Mouse (Mus musculus): ENCODE results near the gene Nfe2.
A peak's percentile ranks its signal among the peaks of the same experiment; 100 is the strongest.

Nfe2 gene

DNA sequence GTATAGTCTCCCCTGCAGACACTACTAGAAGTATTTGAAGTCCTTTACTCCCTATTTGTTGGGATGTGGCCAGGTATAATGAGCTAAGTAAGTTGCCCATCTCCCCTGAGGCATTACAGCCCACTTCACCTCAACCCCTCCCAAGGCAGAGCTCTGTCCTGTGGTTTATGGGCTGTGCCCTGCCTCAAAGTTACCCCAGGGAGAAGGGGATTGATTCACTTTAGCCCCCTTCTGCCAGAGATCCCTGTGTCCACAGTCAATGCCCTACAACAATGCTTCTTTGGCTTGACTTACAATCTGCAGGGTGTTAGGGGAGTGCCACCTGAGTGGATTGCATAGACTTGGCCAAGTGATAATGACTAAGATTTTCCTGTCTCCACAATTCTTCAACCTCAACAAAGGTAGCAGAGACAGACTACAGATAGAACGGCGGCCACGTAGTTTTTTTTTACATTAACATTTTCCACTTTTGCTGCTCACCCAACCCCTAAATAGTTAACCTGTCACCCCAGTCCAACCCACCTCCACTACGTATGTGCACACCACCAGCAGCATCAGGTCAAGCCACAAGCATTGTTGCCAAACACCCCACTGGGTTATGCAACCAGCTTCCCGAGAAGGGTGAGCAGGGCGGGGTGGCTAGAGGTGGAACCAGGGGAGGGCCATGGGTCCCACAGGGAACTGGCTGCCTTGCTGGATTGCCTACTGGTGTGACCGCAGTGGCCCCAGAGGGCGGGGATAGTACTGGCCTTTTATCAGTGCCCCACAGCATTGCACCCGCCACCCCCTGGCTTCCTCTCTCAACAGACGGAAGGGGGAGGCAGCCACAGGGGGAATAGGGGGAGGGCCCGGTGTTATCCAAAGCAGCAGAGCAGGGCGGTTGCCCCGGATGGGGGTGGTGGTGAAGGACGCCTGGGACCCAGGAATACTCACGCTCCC, at the start of gene Nfe2:
Gene Nfe2, minus strand, starts transcription at position 614 of the 939 bp plus-strand sequence.
- DNase-seq (ENCODE audit: low spot score) = no peak

DNA sequence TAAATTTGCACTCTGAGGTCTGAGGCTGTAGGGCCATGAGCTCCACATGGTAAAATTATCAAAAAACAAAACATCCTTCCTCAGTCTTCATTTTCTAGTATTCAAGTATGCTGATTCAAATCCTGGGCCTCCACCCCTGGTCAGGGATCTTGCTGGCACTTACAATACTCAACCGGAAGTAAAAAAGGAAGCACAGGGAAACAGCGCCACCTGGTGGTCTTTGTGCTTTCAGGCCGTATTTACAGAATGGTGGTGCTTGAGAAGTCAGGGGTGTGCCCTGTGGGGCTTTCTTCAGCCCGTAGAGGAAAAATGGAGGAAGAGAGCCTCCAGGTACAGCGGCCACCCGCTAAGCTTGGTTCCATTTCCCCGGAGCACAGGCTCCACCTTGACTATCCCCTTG, 48.9 kb upstream of the Nfe2 start:
- peak; percentile 81 for DNase-seq (ENCODE audit: low spot score)

DNA sequence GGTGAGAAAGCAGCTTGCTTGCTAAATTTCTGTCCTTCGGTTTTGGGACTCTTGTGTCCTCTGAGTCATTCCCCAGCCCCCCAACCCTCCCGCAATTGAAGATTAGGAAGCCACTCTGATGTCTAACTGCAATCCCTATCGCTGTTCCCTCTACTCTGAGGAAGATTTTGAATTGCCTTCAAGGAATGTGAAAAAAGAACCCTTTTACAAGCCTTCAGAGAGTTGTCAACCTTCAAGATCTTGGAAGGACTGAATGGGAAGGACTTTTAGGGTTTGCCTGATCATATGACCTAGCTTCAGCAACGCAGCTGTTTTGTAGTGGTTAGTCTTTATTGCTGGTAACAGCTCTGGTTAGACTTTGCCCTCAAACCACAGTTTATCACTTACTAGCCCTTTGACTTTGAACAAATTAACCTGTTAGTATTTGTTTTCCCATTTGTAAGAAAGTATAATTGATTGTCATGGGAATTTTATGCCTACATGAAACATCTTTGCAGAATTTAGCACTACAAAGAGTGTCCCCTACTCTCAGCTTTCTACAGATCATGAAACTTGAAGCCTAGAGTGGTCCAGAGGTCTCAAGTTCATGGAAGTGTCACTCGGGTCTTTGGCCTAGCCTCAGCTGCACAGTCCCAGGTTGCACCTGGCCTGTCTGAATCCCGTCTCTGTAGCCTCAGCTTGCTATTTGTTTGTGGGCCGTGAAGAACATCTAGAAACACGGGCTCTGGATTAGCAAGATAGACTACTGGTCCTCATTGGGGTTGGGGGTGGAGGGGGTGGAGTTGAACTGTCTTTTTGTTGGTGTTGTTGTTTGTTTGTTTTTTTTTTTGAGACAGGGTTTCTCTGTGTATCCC, 47.8 kb upstream of the Nfe2 start:
- no peak for DNase-seq (ENCODE audit: low spot score)

DNA sequence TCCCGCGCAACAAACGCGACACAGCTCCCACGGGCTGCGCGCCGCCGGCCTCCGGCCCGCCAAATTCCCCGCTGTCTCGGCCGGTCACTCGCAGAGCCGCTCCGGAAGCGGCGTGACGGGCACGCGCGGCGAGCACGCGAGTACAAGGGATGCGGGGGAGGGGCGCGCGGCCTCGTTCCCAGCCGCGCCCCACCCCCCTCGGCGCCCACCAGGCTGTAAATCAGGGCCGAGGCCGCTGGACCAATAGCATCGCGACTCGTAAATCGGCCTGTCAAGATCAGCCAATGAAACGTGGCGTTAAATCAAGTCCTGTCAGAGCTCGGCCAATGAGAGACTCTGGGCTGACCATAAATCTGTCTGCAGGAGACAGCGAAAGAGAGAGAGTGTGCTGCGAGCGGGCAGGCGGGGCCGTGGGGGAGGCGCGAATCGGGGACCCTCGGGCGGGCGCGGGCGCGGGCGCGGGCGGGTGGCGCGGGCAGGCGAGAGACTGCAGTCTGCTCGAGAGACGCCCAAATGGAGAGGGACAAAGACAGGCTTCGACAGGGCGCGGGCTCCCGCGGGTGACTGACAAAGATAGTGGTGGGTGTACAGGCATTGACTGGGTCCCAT, 47.0 kb upstream of the Nfe2 start:
- DNase-seq (ENCODE audit: low spot score) = peak; percentile 94

DNA sequence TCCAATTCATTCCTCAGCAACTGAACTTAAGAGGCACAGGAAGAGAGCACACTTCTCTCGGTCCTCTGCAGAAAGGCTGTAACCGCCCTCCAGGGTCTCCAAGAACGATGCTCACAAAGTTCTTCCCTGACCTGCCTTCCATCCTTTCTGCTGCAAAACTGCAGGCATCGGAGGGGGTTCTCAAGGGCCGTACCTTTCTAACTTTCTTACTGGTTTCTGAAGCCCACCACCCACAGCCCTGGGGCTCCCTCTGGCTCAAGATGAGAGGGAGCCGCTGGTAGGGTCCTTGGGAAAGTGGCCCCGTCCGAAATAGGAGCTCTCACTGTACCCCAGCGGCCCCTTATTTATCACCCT, 46.4 kb upstream of the Nfe2 start:
- DNase-seq (ENCODE audit: low spot score) = no peak

DNA sequence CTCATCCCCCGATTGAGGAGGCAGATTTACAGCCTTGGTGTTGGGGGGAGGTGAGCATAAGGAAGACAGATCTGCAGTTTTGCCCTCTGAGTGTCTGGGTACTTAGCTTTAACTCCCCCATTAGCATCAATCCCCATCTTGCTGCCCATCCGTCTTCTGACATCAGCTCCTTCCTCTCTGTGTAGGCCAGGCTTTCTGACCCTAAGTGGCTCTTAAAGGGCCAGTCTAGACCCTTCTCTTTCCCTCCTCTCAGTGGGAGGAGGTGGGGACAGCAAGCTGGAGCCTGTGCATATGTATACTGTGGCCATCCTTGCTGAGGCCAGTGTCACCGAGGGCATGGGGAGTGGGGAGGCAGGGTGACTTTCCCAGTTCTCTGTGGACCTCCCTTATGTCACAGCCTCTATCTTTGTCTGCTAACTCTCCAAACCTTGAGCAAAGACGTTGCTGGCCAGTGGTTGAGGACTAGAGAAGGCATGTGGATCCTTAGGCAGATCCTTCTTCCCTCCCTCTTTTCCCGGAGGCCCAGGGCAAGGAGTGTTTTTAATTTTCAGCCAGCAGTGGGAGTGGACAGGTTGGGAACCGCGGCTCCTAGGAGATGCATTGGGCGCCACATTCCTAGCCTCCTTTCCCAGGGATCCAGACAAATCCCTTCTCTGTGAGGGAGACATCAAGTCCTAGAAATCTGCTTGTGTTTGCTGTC, 45.9 kb upstream of the Nfe2 start:
- DNase-seq (ENCODE audit: low spot score) = no peak

DNA sequence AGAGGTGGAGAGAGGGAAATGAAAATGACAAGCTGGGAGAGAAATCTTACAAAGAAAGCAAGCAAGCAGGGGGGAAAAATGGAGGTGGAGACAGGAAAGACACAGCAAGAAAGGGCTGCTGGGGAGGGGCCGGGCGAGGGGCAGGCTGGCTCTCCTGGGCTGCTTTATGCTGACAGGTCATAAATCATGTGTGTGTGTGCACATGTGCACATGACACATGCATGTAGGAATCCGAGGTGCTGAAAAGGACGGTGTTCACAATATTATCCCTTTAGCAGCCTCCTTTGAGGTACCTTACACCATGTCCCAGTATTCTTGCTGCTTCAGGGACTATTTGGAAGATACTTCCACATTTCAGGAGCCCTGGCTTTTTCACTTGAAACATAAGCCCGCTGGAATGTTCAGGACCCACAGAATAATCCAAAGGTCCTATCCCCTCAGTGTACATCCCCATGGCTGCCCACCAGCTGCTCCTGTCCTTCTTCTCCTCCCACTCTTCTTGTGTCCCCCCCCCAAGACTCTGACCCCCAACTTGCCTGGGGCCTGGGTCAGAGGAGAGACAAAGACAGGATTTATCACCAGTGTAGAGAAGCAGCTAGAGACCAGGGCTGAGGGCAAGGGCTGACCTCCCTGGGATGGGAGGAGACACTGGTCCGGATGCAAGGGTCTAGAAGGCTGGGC, 44.3 kb upstream of the Nfe2 start:
- DNase-seq (ENCODE audit: low spot score) = no peak

DNA sequence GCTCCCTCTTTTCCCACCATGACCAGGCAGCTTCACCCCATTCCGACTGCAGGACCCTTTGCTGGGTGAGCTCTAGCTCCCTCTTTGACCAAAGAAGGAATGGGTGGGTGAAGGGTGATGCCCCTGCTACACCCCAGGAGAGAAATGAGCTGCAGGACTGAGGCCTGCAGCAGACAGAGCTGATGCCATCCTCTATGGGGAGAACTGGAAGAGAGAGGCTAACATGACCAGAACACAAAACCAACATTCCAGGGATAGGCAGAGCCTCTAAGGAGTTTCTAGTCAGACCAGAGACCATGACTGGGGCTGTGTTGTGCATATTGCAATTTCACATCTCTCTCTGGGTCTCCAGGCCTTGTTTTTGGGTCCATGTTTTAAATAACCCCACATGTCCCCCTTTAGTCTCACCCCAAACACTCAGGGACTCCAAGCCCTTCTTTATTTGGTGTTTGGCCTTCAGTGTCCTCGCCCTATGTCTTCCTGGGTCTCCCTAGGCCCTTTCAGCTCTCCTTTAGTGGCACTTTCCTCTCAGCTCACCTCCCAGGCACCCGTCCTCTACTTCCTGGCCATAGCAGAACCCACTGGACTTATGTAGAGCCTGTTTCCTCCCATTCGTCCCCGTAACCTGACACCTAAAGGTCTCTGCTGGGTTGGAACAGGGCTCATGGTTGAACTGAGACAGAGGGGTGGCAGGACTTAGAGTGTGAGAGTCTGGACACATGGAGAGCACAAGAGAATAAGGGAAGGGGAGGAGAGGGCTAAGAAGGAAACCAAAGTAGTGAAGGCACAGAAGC, 43.5 kb upstream of the Nfe2 start:
- no peak for DNase-seq (ENCODE audit: low spot score)

DNA sequence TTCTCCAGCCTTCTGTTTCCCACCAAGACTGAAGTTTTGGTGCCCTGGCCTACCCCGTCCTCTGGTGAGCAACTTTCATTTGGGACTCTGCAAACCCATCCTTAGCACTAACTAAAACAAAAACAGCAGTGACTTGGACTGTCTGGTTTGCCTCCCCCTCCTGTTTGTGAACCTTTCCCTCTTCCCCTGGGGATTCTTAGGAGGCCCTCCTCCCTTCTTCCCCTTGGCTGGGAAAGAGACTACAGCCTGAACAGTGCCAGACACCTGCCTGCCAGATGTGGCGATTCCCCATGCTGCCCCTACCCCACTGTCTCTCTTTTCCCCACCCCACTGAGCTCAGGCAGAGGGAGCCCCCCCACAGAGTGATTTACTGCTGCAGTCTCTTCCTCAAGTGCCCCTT, 42.8 kb upstream of the Nfe2 start:
- DNase-seq (ENCODE audit: low spot score) = no peak

DNA sequence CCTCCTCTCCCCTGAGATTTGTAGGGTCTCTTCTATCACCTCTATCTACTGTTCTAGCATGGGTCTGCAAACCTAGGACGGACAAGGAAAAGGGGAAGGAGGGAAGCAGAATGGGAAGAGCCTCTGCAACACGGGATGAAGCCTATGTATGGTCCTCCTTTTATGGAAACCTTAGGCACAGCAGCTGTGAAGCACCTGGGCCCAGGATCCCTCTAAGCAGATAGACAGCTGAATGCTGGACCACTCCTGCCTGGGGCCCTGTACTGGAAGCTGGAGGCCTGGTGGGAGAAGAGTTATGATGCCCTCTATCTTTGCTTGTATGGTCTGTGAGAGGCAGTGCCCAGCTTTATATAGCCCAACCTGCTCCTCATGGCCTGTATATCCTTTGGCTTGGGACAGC, 42.4 kb upstream of the Nfe2 start:
- DNase-seq (ENCODE audit: low spot score) = no peak

DNA sequence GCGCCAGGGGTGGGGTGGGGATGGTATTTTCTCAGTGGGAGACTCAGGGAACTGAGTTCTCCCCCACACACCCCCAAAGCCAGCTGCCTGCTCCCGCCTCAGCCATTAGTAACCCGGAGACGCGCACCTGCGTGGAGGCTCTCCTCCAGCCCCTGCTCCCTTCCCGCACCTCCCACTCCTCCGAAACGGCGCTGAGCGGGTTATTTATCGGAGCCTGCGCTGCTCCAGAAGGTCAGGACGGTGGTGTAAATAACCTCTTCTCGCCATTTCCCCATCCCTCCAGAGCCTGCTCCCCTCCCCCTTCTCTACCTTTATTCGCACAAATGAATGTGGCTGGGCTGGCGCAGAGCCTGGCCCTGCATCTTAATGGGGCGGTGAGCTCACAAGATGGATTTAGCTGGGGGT, 41.9 kb upstream of the Nfe2 start:
- DNase-seq (ENCODE audit: low spot score) = no peak

DNA sequence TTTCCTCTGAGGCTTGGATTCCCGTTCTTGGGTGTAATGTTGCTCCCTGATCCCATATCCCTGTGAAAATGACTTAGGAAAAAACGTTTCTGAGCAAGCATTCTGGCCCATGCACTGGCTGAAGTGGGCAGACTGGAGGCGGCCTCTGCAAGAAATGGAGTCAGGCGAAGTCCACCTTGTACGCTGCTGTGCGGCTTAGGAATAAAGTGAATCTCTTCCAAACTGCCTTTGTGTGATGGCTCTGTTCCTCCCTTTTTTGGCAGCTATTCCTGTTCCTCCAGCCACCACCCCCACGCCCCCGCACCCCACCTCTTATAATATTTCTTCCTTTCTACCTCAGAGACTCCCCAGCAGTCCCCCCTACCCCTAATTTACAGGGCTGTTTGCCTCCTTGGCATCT, 41.4 kb upstream of the Nfe2 start:
- DNase-seq (ENCODE audit: low spot score) = no peak

DNA sequence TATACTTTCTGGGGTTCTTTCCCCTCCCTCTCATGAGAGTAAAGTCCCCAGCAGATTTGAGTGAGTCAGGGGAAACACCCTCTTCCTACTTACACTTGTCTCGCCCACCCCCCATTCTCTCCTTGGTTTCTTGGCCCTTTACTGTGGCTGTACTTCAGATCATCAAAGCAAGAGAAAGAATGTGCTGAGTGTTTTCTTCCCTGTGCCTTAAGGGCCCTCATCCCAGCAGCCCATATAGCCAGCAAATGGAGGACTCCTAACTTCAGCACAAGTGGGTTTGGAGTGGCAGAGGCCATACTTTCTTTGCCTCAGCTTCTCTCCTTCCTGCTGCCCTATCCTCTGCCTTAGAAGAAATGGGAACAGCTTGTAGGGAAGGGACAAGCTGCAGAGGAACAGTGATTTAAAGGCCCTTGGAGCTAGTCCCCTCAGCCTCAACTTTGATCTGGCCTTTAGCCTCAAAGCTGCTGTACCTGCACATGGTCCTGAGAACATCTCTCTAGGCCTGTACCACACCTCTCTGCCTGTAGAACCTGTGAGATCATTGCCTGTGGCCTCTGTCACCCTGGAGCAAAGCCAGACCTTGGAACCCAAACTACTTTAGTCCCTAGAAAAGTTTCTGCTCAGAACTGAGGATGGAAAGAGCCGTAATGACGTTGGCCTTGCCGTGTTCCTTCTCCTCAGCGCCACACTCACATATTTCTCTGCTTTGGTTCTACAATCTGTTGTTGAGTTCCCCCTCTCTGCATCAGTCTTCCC, 40.8 kb upstream of the Nfe2 start:
- DNase-seq (ENCODE audit: low spot score) = no peak

DNA sequence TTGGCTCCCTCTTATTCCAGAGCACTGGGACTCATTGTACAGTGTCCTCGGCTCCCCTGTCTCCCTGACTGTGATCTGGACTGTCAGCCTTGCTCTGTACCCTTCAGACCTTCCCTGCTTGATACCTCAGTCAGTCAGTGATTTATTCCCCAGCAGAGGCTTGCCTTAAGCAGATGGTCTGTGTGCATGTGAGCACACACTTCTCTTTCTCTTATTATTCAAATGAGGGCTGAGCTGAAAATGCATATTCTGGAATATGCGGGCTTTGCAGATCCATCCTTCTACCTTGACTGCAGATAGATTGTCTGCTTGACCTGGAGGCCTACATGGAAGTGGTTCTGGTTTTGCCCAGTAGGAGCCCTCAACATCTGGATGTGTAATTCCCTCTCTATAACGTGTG, 39.8 kb upstream of the Nfe2 start:
- DNase-seq (ENCODE audit: low spot score) = no peak

DNA sequence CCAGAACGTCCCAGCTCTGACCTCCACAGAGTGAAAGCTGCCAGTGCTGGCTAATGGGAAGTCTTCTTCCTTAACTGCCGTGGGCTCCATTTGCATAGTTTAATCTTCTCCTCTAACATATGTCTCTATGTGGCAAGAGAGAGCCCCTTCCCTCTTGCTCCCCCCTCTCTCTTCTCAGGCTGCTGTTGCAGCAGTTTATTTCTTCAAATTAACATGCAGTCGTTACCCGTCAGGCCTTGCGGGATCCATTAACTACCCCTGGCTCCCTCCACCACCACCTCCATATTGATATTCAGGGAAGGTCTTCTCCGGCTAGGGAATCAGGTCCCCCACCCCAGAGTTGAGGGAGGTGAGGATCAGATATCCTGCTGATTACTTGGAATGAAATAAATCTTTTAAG, 39.1 kb upstream of the Nfe2 start:
- DNase-seq (ENCODE audit: low spot score) = no peak

DNA sequence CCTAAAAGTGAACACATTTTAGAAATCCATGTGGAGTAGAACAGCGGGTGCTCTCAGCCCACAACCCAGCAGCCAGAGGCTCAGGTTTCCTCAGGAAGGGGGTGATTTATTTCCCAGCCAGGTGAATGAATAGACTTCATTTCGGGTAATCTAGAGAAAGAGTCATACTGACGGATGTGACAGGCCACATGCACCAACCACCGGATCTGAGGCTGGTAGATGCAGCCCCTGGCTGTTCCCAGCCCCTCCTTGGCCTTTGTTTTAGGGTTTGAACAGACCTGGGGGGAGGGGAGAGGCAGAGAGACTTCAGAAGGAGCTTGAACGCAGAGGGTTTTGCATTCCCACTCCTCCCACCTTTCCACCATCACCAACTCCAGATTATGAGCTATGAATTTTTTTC, 37.6 kb upstream of the Nfe2 start:
- no peak for DNase-seq (ENCODE audit: low spot score)

DNA sequence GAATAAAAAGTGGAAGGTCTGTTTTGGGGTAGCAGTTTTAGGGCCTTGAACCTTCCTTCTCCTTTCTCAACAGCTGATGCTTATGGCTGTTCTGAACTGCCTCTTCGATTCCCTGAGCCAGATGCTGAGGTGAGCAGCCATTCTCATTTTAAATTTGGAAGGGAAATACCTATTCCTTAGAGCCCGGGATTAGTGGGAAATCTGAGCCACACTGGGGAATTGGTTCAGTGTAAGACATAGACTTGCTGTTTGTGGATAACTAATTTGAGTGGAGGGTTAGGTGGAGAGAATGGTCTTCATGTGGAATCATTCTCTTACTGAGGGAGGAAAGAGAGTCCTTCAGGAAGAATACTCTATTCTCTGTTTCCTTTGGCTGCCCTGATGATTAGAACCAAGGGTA, 36.4 kb upstream of the Nfe2 start:
- no peak for DNase-seq (ENCODE audit: low spot score)

DNA sequence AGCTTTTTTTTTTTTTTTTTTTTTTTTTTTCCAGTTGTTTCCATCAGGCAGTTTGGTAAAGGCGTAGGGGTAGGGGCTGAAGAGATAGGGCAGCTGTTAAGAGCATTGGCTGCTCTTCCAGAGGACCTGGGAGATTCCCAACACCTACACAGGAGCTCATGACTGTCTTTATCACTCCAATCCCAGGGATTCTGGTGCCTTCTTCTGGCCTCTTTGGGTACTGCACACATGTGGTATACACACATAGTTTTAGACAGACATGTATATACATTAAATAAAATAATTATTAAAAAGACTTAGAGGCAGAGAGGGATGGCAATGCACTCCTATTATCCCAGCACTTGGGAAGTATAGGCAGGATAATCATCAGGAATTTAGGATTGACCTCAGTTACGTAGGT, 35.2 kb upstream of the Nfe2 start:
- no peak for DNase-seq (ENCODE audit: low spot score)

DNA sequence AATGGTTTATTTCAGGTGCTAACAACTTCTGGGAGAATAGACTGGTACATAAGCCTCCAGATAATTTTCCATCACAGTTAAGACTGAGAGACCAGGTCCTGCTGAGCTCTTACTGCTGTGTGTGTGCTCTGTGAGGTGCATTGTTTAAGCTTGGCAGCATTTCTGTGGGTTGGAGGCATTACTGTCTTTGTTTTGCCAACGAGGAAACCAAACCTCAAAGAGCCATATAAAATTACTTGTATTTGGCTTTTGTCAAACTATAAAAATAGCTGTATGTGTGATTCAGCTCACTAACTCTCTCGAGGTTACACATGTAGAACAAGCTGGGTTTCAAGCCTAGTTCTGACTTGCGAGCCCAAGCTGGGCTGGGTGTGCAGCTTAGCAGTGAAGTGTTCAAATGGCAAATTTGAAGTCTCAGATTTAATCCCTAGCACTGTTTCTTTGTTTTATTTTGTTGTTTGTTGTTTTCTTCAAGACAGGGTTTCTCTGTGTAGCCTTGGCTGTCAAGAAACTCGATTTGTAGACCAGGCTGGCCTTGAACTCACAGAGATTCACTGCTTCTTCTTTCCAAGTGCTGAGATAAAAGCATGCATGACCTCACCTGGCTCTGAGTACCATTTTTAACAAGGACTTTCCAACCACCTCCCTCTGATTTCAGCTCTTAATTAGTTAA, 34.6 kb upstream of the Nfe2 start:
- DNase-seq (ENCODE audit: low spot score) = no peak

DNA sequence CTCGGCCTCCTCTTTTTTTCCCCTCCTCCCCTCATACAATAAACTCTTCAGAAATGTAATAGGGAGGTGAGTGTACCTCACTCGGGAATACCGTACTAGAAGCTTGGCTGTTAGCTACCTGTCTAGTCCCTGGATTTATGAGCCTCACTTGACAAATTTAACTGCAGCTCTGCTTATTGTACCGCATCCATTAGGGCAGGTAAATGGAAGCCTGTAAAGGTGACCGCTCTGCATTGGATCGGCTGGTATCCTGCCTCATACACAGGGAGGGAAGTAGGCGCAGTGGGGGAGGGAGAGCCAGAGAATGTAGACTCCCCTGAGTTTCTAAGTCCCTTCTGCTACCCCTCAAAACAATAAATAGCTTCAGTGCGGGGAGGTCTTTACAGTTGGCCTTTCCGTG, 32.6 kb upstream of the Nfe2 start:
- DNase-seq (ENCODE audit: low spot score) = no peak
